Mouse (Mus musculus) central nervous system, embryonic 14 days (tissue): ENCODE data around the gene Theg. TPM values are rescaled to one million over a fixed set of nuclear protein-coding genes. Genes with fewer than 3 reads are reported as not detected.

Experiments
- polyA plus RNA-seq: library from polyadenylated mRNA; depleted of rRNA; stranded (reverse); fragments of >200 nt; gene quantifications from 2 replicates; pipeline ENCODE4 v1.2.3, GENCODE M21; 2012; rRNA removed

The Theg gene
- polyA plus RNA-seq: not detected in 2 replicates

DNA sequence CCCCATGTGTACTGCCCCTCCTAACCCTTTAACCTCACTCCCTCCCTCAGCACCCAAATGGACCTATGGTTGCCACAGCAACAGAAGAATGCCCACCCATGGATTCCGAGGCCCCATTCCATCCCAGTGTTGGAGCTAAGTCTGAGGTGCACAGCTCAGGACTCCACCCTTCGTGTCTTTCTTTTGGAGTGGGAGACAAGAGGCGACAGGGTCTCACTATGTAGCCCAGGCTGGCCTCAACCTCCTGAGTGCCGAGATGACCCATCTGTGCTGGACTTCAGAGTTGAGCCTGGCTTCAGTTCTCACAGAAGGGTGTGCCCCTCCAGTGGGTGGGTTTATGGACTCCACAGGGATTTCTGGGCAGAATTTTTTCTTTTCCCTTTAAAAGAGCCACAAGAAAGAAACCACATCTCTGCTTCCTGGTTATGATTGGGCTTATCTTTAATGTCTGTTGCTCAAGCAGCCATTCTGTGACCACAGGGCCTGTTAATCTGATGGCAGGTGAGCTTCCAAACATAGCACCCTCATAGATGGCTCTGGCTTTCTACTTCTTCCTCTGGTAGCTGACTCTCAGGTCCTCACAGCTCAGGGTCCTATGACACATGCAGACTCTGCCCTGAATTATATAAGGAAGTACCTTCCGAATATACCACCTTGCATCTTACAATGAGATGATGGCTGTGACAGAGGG lies at the start of gene Theg:
Gene Theg (minus strand): TSS at position 271 of the 691 bp plus-strand sequence.

DNA sequence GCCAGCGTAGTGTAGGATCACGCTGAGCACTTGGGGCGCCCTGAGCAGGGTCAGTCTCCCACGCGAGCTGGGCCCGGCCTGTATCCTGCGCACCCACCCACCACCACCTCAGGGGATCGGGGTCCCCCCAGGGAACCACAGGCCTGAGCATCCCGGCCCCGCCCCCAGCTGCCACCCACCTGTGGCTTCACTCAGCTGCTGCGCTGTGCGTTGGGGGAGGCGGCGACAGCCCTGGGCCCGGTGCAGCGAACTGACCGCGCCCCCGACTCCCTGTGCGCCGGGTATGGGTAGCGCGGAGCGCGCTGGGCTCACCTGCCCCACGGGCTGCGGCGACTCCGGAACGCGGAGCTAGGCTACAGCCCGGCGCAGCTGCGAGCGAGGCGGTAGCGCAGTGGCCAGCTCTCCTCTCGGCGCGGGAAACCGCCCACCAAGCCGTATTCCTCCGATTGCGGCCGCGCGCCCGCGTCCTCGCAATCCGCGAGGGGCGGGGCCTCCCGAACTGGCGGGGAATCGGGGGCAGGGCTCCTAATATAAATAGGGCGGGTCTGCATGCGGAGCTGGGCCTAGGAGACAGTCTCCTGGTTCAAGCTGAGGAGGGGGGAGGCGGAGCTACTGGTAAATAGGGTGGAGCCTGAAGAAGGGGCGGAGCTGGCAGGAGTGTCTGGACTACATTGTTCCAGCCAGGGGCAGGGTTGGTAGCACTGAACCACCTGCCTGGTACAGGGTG lies 26.6 kb upstream of the Theg start, which contains the start of gene C2cd4c:
Gene C2cd4c (minus strand): TSS at position 448 of the 727 bp plus-strand sequence.

DNA sequence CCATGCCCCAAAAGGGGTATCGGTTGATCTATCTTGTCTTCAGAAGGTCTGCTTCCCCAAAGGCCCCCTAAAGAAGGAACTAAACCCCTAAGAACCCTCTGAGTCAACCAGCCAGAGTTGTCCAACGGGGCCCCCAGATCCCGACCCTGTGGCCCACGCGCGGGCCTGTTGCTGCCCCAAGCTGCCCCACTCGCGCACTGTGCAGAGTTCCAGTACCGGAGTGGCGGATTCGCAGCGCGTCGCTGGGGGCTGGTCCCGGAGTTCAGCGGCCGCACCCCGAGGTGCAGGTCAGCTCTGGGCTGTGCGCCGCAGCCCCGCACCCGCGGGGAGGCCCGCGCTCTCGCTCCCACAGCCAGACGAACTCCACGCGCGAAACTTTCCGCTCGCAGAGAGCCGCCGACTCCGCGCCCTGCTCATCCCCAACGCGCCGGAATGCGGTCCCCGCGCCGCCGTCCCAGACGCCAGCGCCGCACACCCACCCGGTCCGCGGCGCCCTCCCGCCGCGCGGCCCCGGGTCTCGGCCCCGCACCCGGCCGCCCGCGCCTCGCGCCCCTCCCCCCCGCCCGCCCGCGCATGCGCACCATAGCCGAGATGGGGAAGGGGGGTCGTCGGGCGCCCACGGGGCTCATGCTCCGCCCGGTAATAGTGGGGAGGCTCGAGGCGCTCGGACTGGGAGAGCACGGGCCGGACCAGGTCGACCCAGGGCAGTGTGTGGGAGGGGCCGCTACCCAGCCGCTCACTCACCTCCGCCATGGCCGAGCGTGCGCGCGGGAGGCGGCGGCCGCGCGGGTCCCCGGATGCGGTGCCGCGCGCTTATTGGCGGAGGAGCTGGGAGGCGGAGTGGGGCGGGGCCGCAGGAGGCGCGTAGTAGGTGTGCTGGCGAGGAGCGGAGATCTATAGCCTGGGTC lies 32.5 kb downstream of the Theg start, which contains the start of gene Mier2:
Gene Mier2 (minus strand): TSS at position 870 of the 908 bp plus-strand sequence.

DNA sequence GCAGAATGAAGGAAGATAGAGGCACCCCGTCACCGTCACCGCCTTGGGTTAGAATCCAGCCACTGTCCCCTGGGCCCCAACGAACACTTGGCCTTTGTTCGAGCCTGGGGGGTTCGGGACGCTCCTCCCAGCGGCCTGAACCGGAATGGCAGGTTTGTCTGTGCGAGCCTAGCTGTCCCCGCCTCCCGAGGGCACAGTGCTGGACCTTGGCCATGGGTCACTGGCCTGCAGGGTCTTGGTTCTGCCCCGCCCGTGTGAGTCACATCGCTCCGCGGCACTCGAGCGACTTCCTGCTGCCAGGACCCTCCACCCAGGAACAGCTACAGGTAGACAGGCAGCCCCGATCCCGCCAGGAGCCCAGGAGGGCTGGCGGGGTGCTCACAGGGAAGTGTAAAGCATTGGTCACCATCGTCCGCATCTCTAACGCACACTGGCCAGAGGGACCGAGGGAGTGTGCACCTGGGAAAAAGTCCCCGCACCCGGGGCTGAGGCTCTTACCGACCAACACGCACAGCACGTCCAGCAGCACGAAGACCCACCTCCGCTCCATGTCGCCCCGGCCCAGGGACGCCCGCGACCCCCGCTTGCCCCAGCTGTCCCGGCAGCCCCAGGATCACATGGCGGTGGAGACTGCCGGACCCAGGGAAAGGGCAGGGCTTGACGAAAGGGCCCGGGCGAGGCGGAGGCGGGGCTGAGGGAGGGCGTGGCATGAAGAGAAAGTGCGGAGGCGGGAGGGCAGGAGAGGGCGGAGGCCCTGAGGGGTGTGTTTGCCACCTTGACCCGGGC lies 53.8 kb downstream of the Theg start, which contains the start of gene Plpp2:
Gene Plpp2 (minus strand): TSS at position 671 of the 786 bp plus-strand sequence.

Other genes starting within 250 kb of the Theg start
- 0.01 TPM in 1 of 2 replicates, not detected in the other for gene Vmn2r82, start 230.8 kb downstream of the Theg start, polyA plus RNA-seq
- not detected in 2 replicates for gene Vmn2r83, start 118.6 kb downstream of the Theg start, polyA plus RNA-seq
- gene Plpp2, start 53.5 kb downstream of the Theg start, polyA plus RNA-seq: 6.7 and 8.7 TPM in 2 replicates
- gene Mier2, start 32.1 kb downstream of the Theg start, polyA plus RNA-seq: 126 and 127 TPM in 2 replicates
- gene C2cd4c, start 26.7 kb upstream of the Theg start, polyA plus RNA-seq: 5.7 and 7.0 TPM in 2 replicates
- gene Shc2, start 50.6 kb upstream of the Theg start, polyA plus RNA-seq: 41.4 and 51.8 TPM in 2 replicates
- gene Odf3l2, start 58.4 kb upstream of the Theg start, polyA plus RNA-seq: 0.13 TPM in 1 of 2 replicates, not detected in the other
- gene Madcam1, start 77.2 kb upstream of the Theg start, polyA plus RNA-seq: 0.74 and 1.9 TPM in 2 replicates
- gene Tpgs1, start 82.0 kb upstream of the Theg start, polyA plus RNA-seq: 71.9 and 73.4 TPM in 2 replicates
- 129 and 130 TPM in 2 replicates for gene Cdc34, start 94.9 kb upstream of the Theg start, polyA plus RNA-seq
- 1.2 and 1.8 TPM in 2 replicates for gene Gzmm, start 101.7 kb upstream of the Theg start, polyA plus RNA-seq
- gene Bsg, start 117.2 kb upstream of the Theg start, polyA plus RNA-seq: 479 and 560 TPM in 2 replicates
- 7.4 and 8.4 TPM in 2 replicates for gene Hcn2, start 129.3 kb upstream of the Theg start, polyA plus RNA-seq
- 63.8 and 70.7 TPM in 2 replicates for gene Polrmt, start 159.2 kb upstream of the Theg start, polyA plus RNA-seq
- 0.55 and 0.59 TPM in 2 replicates for gene Fgf22, start 167.7 kb upstream of the Theg start, polyA plus RNA-seq
- 151 and 157 TPM in 2 replicates for gene Rnf126, start 179.6 kb upstream of the Theg start, polyA plus RNA-seq
- 1.9 and 3.5 TPM in 2 replicates for gene Fstl3, start 189.9 kb upstream of the Theg start, polyA plus RNA-seq
- gene Prss57, start 203.6 kb upstream of the Theg start, polyA plus RNA-seq: 0.10 and 0.13 TPM in 2 replicates
- gene Palm, start 206.2 kb upstream of the Theg start, polyA plus RNA-seq: 138 and 149 TPM in 2 replicates
- 0.93 and 0.94 TPM in 2 replicates for gene Misp, start 233.7 kb upstream of the Theg start, polyA plus RNA-seq